Mouse (Mus musculus) granulocyte monocyte progenitor cell, adult 5-6 weeks (primary cell): Measurements from ENCODE around the gene Irgm1. TPM values are rescaled to one million over a fixed set of nuclear protein-coding genes. Genes with fewer than 3 reads are reported as not detected.

ENCODE experiments used
- ATAC-seq: replicated peaks from 2 replicates; pipeline ENCODE4 v1.8.0; 2016; ENCODE audit warnings: mild to moderate bottlenecking, moderate TSS enrichment, inconsistent platforms; ENCODE audit not compliant: poor library complexity, severe bottlenecking
- total RNA-seq, 2 experiments: library from RNA; stranded (forward) in 1 of 2; stranded (reverse) in 1 of 2; fragments of 200-712, 200-1000 nt in 1 of 2; fragments of >200 nt in 1 of 2; fragmentation: Nextera tagmentation in 1 of 2; gene quantifications; 2 replicates each; pipeline ENCODE4 v1.2.3; 2014 to 2017

The Irgm1 gene
- total RNA-seq, 2 experiments from 2014 or later = 22.1 to 45.0 TPM

- ATAC-seq = peak; percentile 47
These were observed 55.2 kb downstream of the Irgm1 start for GRCm38 (mm10) chr11:48816281-48816781.

GRCm38 (mm10) chr11:48815851-48816250 is 55.6 kb downstream of the Irgm1 start:
- ATAC-seq = no peak

GRCm38 (mm10) chr11:48813782-48814181 is 57.7 kb downstream of the Irgm1 start:
- no peak for ATAC-seq

Other genes starting within 250 kb of the Irgm1 start
- 2,229 and 2,435 TPM in 2 replicates for gene Rack1, start 71.4 kb downstream of the Irgm1 start, total RNA-seq (2014; fragmentation: Nextera tagmentation)
- 1,577 and 1,773 TPM in 2 replicates for gene Rack1, start 71.4 kb downstream of the Irgm1 start, total RNA-seq (2017)
- 17.1 and 24.2 TPM in 2 replicates for gene Trim41, start 54.3 kb downstream of the Irgm1 start, total RNA-seq (2014; fragmentation: Nextera tagmentation)
- gene Trim41, start 54.3 kb downstream of the Irgm1 start, total RNA-seq (2017) = 39.4 and 50.8 TPM in 2 replicates
- gene Trim7, start 45.5 kb downstream of the Irgm1 start, total RNA-seq (2014; fragmentation: Nextera tagmentation) = not detected in 2 replicates
- gene Trim7, start 45.5 kb downstream of the Irgm1 start, total RNA-seq (2017) = 0.30 and 0.41 TPM in 2 replicates
- 2.9 and 10.5 TPM in 2 replicates for gene Gm12184, start 45.0 kb downstream of the Irgm1 start, total RNA-seq (2014; fragmentation: Nextera tagmentation)
- gene Gm12184, start 45.0 kb downstream of the Irgm1 start, total RNA-seq (2017) = 14.2 and 35.9 TPM in 2 replicates
- gene Gm5431, start 30.5 kb upstream of the Irgm1 start, total RNA-seq (2014; fragmentation: Nextera tagmentation) = 0.58 and 1.2 TPM in 2 replicates
- gene Gm5431, start 30.5 kb upstream of the Irgm1 start, total RNA-seq (2017) = 0.22 and 1.3 TPM in 2 replicates
- 14.0 and 21.4 TPM in 2 replicates for gene Psme2b, start 74.5 kb upstream of the Irgm1 start, total RNA-seq (2014; fragmentation: Nextera tagmentation)
- gene Psme2b, start 74.5 kb upstream of the Irgm1 start, total RNA-seq (2017) = 10.3 and 18.7 TPM in 2 replicates
- 1.7 TPM in 1 of 2 replicates, not detected in the other for gene Olfr56, start 107.2 kb upstream of the Irgm1 start, total RNA-seq (2014; fragmentation: Nextera tagmentation)
- gene Olfr56, start 107.2 kb upstream of the Irgm1 start, total RNA-seq (2017) = 2.1 and 2.5 TPM in 2 replicates
- 13.1 and 13.3 TPM in 2 replicates for gene 9930111J21Rik1, start 107.7 kb upstream of the Irgm1 start, total RNA-seq (2014; fragmentation: Nextera tagmentation)
- 7.3 and 17.1 TPM in 2 replicates for gene 9930111J21Rik1, start 107.7 kb upstream of the Irgm1 start, total RNA-seq (2017)
- not detected in 2 replicates for gene Gm12185, start 120.5 kb upstream of the Irgm1 start, total RNA-seq (2014; fragmentation: Nextera tagmentation)
- 0.43 TPM in 1 of 2 replicates, not detected in the other for gene Gm12185, start 120.5 kb upstream of the Irgm1 start, total RNA-seq (2017)
- gene Tgtp1, start 122.5 kb upstream of the Irgm1 start, total RNA-seq (2014; fragmentation: Nextera tagmentation) = 2.3 TPM in 1 of 2 replicates, not detected in the other
- gene Tgtp1, start 122.5 kb upstream of the Irgm1 start, total RNA-seq (2017) = 2.2 and 7.1 TPM in 2 replicates
- gene 9930111J21Rik2, start 179.6 kb upstream of the Irgm1 start, total RNA-seq (2014; fragmentation: Nextera tagmentation) = 40.1 and 45.9 TPM in 2 replicates
- gene 9930111J21Rik2, start 179.6 kb upstream of the Irgm1 start, total RNA-seq (2017) = 29.3 and 35.2 TPM in 2 replicates
- gene Tgtp2, start 192.5 kb upstream of the Irgm1 start, total RNA-seq (2014; fragmentation: Nextera tagmentation) = 6.8 and 8.9 TPM in 2 replicates
- gene Tgtp2, start 192.5 kb upstream of the Irgm1 start, total RNA-seq (2017) = 27.9 and 40.5 TPM in 2 replicates
- gene Ifi47, start 204.9 kb upstream of the Irgm1 start, total RNA-seq (2014; fragmentation: Nextera tagmentation) = 84.9 and 101 TPM in 2 replicates
- 45.8 and 73.5 TPM in 2 replicates for gene Ifi47, start 204.9 kb upstream of the Irgm1 start, total RNA-seq (2017)
- gene Olfr1396, start 243.2 kb upstream of the Irgm1 start, total RNA-seq (2014; fragmentation: Nextera tagmentation) = not detected in 2 replicates
- gene Olfr1396, start 243.2 kb upstream of the Irgm1 start, total RNA-seq (2017) = not detected in 2 replicates